27 mouse cellular contexts compared by ENCODE assay signal in the genomic region with DNA sequence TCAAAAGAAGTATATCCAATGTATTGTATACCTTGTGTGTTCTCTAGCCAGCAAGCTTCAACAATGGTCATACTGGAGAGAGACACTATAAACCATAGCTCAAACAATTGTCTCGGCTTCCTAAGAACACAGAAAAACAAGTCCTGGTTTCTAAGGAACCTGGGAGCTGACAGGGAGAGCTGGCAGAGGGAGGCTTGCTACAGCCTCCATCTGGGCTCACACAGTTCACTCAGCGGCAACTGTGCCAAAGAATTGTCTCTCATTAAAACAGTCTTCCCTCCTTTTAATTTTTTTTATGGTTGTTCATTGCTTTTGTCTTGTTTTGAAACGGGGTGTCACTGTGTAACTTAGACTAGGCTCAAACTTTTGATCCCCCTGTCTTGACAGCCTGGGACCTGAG.
DNase-seq lines count a peak whose midpoint lies in the region; ATAC-seq lines count a peak whose summit lies in the region.
"Had no signal": no experiment of that assay in that cellular context is flagged by ENCODE, and none has a peak within 500 bp of the region (broad histone marks: within the 10 kb centered on the region; RNA-seq: fewer than 3 reads in every experiment).

No protein-coding gene starts in this region.

- no peak for DNase-seq in frontal cortex, postnatal 14 days (ENCODE audit: low spot score in 2 of 2)
- peak; percentile 10 for DNase-seq in neural tube, embryonic 10.5 days (ENCODE audit: extremely low spot score, low spot score)
- peak; percentile 16 for DNase-seq in brain, embryonic 18.5 days (ENCODE audit: low read depth, low spot score)
- no peak for DNase-seq in heart, postnatal 10 days
- DNase-seq in thymus, postnatal 0 days (ENCODE audit: low spot score), result no peak
- DNase-seq: adrenal gland, postnatal 25 days; cerebellum, adult 18-20 months; heart, postnatal 4 days; kidney, adult 8-10 months; kidney, postnatal 14 days; liver; lung, postnatal 36 days; right cerebral cortex, postnatal 4 days; thymus, postnatal 36 days had no signal

- intact Hi-C loops in heart, postnatal 10 days (cut with DNase I), result no loop called here

- no peak overlapping the region for H3K4me2 ChIP-seq in neural tube, embryonic 15.5 days
- H3K4me2 ChIP-seq: heart, embryonic 15.5 days; hindbrain, embryonic 15.5 days; intestine, embryonic 15.5 days; liver, embryonic 15.5 days; lung, embryonic 15.5 days; midbrain, embryonic 13.5 days; neural tube, embryonic 13.5 days; stomach, embryonic 15.5 days had no signal

- no peak overlapping the region for H3K9ac ChIP-seq in neural tube, embryonic 15.5 days (replicated peaks)
- H3K9ac ChIP-seq: heart, embryonic 15.5 days; hindbrain, embryonic 15.5 days; intestine, embryonic 15.5 days; liver, embryonic 15.5 days; lung, embryonic 15.5 days; midbrain, embryonic 13.5 days; neural tube, embryonic 13.5 days; stomach, embryonic 15.5 days had no signal

- no peak overlapping the region for H3K4me3 ChIP-seq in neural tube, embryonic 15.5 days (replicated peaks)
- H3K4me3 ChIP-seq: embryonic facial prominence, embryonic 10.5 days; heart, embryonic 15.5 days; hindbrain, embryonic 15.5 days; intestine, embryonic 15.5 days; layer of hippocampus, adult 2 months; liver, embryonic 15.5 days; lung, embryonic 15.5 days; megakaryocyte, embryonic 14.5 days; midbrain, embryonic 13.5 days; neural tube, embryonic 13.5 days; stomach, embryonic 15.5 days had no signal

- H3K9me3 ChIP-seq in neural tube, embryonic 15.5 days (replicated peaks), result no peaks in the 10 kb centered on the region
- H3K9me3 ChIP-seq: embryonic facial prominence, embryonic 10.5 days; heart, embryonic 15.5 days; hindbrain, embryonic 15.5 days; intestine, embryonic 15.5 days; liver, embryonic 15.5 days; lung, embryonic 15.5 days; megakaryocyte, embryonic 14.5 days; midbrain, embryonic 13.5 days; neural tube, embryonic 13.5 days; stomach, embryonic 15.5 days had no signal

- peak; percentile 55; the same call in 1 of the 2 replicates for ATAC-seq in frontal cortex, adult (ENCODE audit: low TSS enrichment)
- ATAC-seq in neural tube, embryonic 15.5 days (ENCODE audit: low FRiP score), result no peak
- ATAC-seq: intestine, embryonic 15.5 days; midbrain, embryonic 13.5 days had no signal

- no peaks in the 10 kb centered on the region for H3K27me3 ChIP-seq in neural tube, embryonic 15.5 days (replicated peaks)
- H3K27me3 ChIP-seq: heart, embryonic 15.5 days; hindbrain, embryonic 15.5 days; intestine, embryonic 15.5 days; liver, embryonic 15.5 days; lung, embryonic 15.5 days; megakaryocyte, embryonic 14.5 days; midbrain, embryonic 13.5 days; neural tube, embryonic 13.5 days; stomach, embryonic 15.5 days had no signal

- H3K36me3 ChIP-seq in neural tube, embryonic 15.5 days, result peaks cover 24% of the 10 kb centered on the region
- H3K36me3 ChIP-seq: heart, embryonic 15.5 days; intestine, embryonic 15.5 days; liver, embryonic 15.5 days; lung, embryonic 15.5 days had no signal

- no peak overlapping the region for H3K27ac ChIP-seq in neural tube, embryonic 15.5 days (replicated peaks)
- H3K27ac ChIP-seq: embryonic facial prominence, embryonic 10.5 days; heart, embryonic 15.5 days; hindbrain, embryonic 15.5 days; intestine, embryonic 15.5 days; layer of hippocampus, adult 2 months; liver, embryonic 15.5 days; lung, embryonic 15.5 days; midbrain, embryonic 13.5 days; neural tube, embryonic 13.5 days; stomach, embryonic 15.5 days had no signal

- no peaks in the 10 kb centered on the region for H3K4me1 ChIP-seq in neural tube, embryonic 15.5 days
- H3K4me1 ChIP-seq: heart, embryonic 15.5 days; hindbrain, embryonic 15.5 days; intestine, embryonic 15.5 days; liver, embryonic 15.5 days; lung, embryonic 15.5 days; midbrain, embryonic 13.5 days; neural tube, embryonic 13.5 days; stomach, embryonic 15.5 days had no signal

- 24% methylated on average over 3 of the region's 3 CpGs for WGBS in neural tube, embryonic 15.5 days

Comparison
In these comparisons a context has a peak if more than half of its experiments do, and no peak if none do; other contexts are left out.
1. DNase-seq: peak in neural tube, embryonic 10.5 days (single experiment) and brain, embryonic 18.5 days (single experiment); none in frontal cortex, postnatal 14 days (0 of 2), heart, postnatal 10 days (0 of 2) and thymus, postnatal 0 days (single experiment).